Mouse (Mus musculus) urinary bladder, postnatal 25 days (tissue): ENCODE data around the gene Ddx25.

Source experiments
- DNase-seq: peaks from one replicate; pipeline ENCODE4 v3.0.0; 2022; ENCODE audit warnings: low spot score

Gene Ddx25

DNA sequence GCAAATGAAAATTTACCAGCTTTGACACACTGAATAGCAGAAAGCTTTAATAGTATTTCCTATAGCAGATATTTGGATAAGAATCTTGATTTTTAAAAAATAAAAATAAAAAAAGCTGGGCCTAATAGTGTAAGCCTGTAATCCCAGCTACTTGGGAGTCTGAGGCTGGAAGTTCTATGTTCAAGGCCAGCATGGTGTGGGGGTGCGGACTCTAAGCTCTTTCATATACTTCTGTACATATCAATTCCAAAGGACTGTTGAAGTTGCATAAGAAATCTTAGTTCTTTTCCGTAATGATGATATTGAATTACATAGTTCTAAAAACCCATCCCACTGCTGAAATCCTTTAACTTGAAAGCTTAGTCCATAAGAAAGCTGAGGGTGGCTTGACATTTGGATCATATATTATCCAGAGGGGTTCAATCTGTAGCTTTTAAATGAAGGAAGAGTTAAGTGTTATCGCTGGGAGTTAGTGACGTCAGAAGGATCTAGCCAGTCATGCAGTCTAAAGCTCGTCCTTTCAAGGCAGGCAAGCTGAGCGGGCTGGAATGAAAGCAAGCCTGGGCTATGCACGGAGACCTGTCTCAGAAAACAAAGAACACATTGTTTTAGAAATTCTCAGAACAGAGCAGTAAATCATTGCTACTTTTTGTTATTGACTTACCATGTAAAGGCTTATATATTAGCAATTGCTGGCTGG is 65.1 kb downstream of the Ddx25 start:
- no peak for DNase-seq

DNA sequence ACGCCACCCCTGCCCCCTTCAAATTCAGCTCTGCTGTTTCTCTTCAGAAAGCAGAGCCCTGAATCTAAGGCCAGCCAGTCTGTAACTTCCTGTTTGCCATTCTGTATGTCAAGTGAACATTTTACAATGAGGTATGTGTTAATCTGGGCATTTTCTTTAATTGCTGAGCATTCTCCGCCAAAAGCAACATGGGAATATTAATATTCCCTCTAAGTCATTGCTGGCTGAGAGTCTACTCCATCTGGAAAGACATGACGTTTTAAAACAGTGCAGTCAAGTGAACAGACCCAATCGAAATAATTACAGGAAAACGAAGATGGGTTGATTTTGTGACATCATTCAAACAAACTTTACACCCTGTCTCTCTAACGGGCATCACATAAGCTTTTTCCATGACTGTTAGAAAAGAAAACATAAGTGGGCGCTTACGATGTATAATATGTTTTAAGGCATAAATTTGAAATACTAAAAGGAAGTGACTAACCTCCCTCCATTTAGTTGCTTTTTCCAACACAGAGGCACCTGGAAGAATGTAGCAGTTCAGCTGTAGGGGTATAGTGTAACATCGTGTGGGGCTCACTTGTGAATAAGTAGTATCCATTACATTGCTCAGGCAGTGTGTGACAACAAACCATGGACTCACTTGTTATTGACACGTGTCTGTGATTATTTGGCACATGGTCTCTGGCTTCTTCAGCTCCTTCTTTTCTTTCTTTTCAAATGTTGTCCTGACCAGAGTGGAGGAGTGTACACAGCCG is 67.0 kb downstream of the Ddx25 start:
- DNase-seq: no peak

DNA sequence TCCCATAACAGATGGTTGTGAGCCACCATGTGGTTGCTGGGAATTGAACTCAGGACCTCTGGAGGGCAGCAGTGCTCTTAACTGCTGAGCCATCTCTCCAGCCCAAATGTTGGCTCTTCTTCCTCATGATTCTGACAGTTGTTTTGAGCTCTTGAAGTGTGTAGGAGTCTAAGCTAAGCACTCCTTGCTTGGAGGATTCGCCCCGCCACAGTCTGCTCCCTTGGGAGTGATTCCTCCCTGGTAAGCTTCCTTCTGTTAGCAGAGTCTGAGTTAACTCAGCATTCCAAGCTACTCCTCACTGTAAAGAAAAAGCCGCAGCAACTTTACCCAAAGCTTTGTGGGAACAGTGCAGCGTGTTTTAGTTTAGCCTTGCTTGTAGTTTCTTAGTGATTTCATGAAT is 69.8 kb downstream of the Ddx25 start:
- DNase-seq: no peak
